Mouse (Mus musculus): ENCODE data around the gene Hist3h2ba.
A peak's percentile ranks its signal among the peaks of the same experiment; 100 is the strongest.

Hist3h2ba gene

GRCm38 (mm10) chr11:58948542-58949479 is at the start of gene Hist3h2ba:
TSS of gene Hist3h2ba (plus strand) at chr11:58948920.
- peak; percentile 75 to 79 for DNase-seq (ENCODE audit: low spot score in 2 of 2)

GRCm38 (mm10) chr11:58901080-58901479 is 47.6 kb upstream of the Hist3h2ba start:
- DNase-seq (ENCODE audit: low spot score in 2 of 2), result no peak

GRCm38 (mm10) chr11:58903511-58904409 is 45.0 kb upstream of the Hist3h2ba start, which contains the start of gene Zfp39:
TSS of gene Zfp39 (minus strand) at chr11:58904225.
- peak; percentile 90 to 94 for DNase-seq (ENCODE audit: low spot score in 2 of 2)

- DNase-seq (ENCODE audit: low spot score in 2 of 2), result no peak
Measured at GRCm38 (mm10) chr11:58904410-58904718, 44.4 kb upstream of the Hist3h2ba start.

GRCm38 (mm10) chr11:58904838-58905237 is 43.9 kb upstream of the Hist3h2ba start:
- no peak for DNase-seq (ENCODE audit: low spot score in 2 of 2)

- no peak for DNase-seq (ENCODE audit: low spot score in 2 of 2)
Measured at GRCm38 (mm10) chr11:58913776-58914175, 34.9 kb upstream of the Hist3h2ba start.

- DNase-seq (ENCODE audit: low spot score in 2 of 2), result no peak
Measured at GRCm38 (mm10) chr11:58914461-58915028, 34.2 kb upstream of the Hist3h2ba start.

GRCm38 (mm10) chr11:58916879-58917744 is 31.6 kb upstream of the Hist3h2ba start:
- no peak for DNase-seq (ENCODE audit: low spot score in 2 of 2)

GRCm38 (mm10) chr11:58917745-58918366 is 30.9 kb upstream of the Hist3h2ba start, which contains the start of gene Btnl10:
TSS of gene Btnl10 (plus strand) at chr11:58917908.
- no peak for DNase-seq (ENCODE audit: low spot score in 2 of 2)

- DNase-seq (ENCODE audit: low spot score in 2 of 2), result no peak
Measured at GRCm38 (mm10) chr11:58918759-58919158, 30.0 kb upstream of the Hist3h2ba start.

- no peak for DNase-seq (ENCODE audit: low spot score in 2 of 2)
Measured at GRCm38 (mm10) chr11:58922420-58922819, 26.3 kb upstream of the Hist3h2ba start.

GRCm38 (mm10) chr11:58926651-58927050 is 22.1 kb upstream of the Hist3h2ba start:
- DNase-seq (ENCODE audit: low spot score in 2 of 2), result no peak

- no peak for DNase-seq (ENCODE audit: low spot score in 2 of 2)
Measured at GRCm38 (mm10) chr11:58927053-58927452, 21.7 kb upstream of the Hist3h2ba start.

GRCm38 (mm10) chr11:58927790-58928651 is 20.7 kb upstream of the Hist3h2ba start:
- DNase-seq (ENCODE audit: low spot score in 2 of 2), result no peak

- DNase-seq (ENCODE audit: low spot score in 2 of 2), result no peak
Measured at GRCm38 (mm10) chr11:58929055-58929454, 19.7 kb upstream of the Hist3h2ba start.

GRCm38 (mm10) chr11:58929641-58930040 is 19.1 kb upstream of the Hist3h2ba start:
- DNase-seq (ENCODE audit: low spot score in 2 of 2), result no peak

- no peak for DNase-seq (ENCODE audit: low spot score in 2 of 2)
Measured at GRCm38 (mm10) chr11:58930254-58930653, 18.5 kb upstream of the Hist3h2ba start.

GRCm38 (mm10) chr11:58931576-58931975 is 17.1 kb upstream of the Hist3h2ba start:
- no peak for DNase-seq (ENCODE audit: low spot score in 2 of 2)

GRCm38 (mm10) chr11:58937909-58938308 is 10.8 kb upstream of the Hist3h2ba start:
- DNase-seq (ENCODE audit: low spot score in 2 of 2), result no peak
